Mouse (Mus musculus) ES-E14 (cell line): ENCODE measurements at regions not wholly inside any gene's neighbourhood (a gene's known extent, or its start where the extent isn't known, plus 50 kb on each side); places are given as distances from the start of the nearest gene placed in this dataset.

ENCODE experiments used
- MAFK ChIP-seq: IDR thresholded peaks from 2 replicates; pipeline ENCODE4 v1.6.1; 2014; ENCODE audit warnings: mild to moderate bottlenecking, low read depth, low read length, inconsistent platforms; ENCODE audit not compliant: insufficient read depth
- ZC3H11A ChIP-seq: IDR thresholded peaks from 2 replicates; pipeline ENCODE4 v1.6.1; 2012; ENCODE audit warnings: low read depth, mild to moderate bottlenecking, inconsistent platforms, low read length, borderline replicate concordance

DNA sequence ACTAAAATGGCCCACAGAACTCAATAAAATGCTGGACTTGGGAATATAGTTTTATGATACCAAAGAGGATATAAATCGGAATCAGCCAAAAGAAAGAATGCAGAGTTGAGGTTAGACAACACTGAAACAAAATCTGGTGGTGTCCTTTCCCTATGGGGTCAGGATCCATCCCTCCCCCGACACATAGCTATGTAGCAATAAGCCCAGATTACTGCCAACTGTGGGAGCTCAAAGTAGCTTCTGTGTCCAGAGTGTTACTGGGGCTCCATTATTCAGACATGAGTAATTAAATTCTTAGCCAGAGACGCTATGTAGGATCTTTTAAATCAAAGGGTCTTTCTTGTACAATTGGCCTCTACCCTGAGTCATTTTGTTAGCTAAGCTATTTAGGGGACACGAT is 109.4 kb upstream of the Igfbp7 start:
- TF ChIP-seq MAFK (no peak), ZC3H11A (no peak)
